Mouse (Mus musculus) frontal cortex, postnatal 14 days (tissue): ENCODE measurements at regions not wholly inside any gene's neighbourhood (a gene's known extent, or its start where the extent isn't known, plus 50 kb on each side); places are given as distances from the start of the nearest gene placed in this dataset.

ENCODE experiments used
- DNase-seq, 2 experiments: peaks; one replicate each; pipeline ENCODE4 v3.0.0; 2022; ENCODE audit warnings: low spot score in 2 of 2

- no peak for DNase-seq
Observed at GRCm38 (mm10) chr2:158909086-158909485, 114.5 kb downstream of the Dhx35 start.

- DNase-seq: no peak
Observed at GRCm38 (mm10) chr2:158910325-158910724, 115.7 kb downstream of the Dhx35 start.

GRCm38 (mm10) chr2:158911191-158911590 lies 116.6 kb downstream of the Dhx35 start:
- no peak for DNase-seq

GRCm38 (mm10) chr2:158912631-158913258 lies 118.1 kb downstream of the Dhx35 start:
- peak; percentile 19 to 33 for DNase-seq

- no peak for DNase-seq
Observed at GRCm38 (mm10) chr2:158917398-158917797, 122.8 kb downstream of the Dhx35 start.

- DNase-seq: no peak
Observed at GRCm38 (mm10) chr2:158918312-158918711, 123.7 kb downstream of the Dhx35 start.

- no peak for DNase-seq
Observed at GRCm38 (mm10) chr2:158921342-158922255, 127.0 kb downstream of the Dhx35 start.

GRCm38 (mm10) chr2:158922766-158923165 lies 128.2 kb downstream of the Dhx35 start:
- no peak for DNase-seq

GRCm38 (mm10) chr2:158929507-158929906 lies 134.9 kb downstream of the Dhx35 start:
- no peak for DNase-seq

GRCm38 (mm10) chr2:158937948-158938565 lies 143.4 kb downstream of the Dhx35 start:
- peak in 1 of 2 experiments; percentile 41 for DNase-seq

GRCm38 (mm10) chr2:158949418-158949817 lies 154.8 kb downstream of the Dhx35 start:
- DNase-seq: no peak

GRCm38 (mm10) chr2:158951061-158951460 lies 156.5 kb downstream of the Dhx35 start:
- no peak for DNase-seq

GRCm38 (mm10) chr2:158956888-158957287 lies 162.3 kb downstream of the Dhx35 start:
- DNase-seq: no peak

GRCm38 (mm10) chr2:158965003-158965665 lies 170.5 kb downstream of the Dhx35 start:
- peak; percentile 64 to 69 for DNase-seq

- DNase-seq: no peak
Observed at GRCm38 (mm10) chr2:158972178-158972577, 177.6 kb downstream of the Dhx35 start.

- no peak for DNase-seq
Observed at GRCm38 (mm10) chr2:158985529-158986148, 191.0 kb downstream of the Dhx35 start.

- no peak for DNase-seq
Observed at GRCm38 (mm10) chr2:159002481-159003186, 208.0 kb downstream of the Dhx35 start.

GRCm38 (mm10) chr2:159003187-159003497 lies 208.5 kb downstream of the Dhx35 start:
- no peak for DNase-seq

- DNase-seq: peak in 1 of 2 experiments; percentile 14
Observed at GRCm38 (mm10) chr2:159004417-159004816, 209.8 kb downstream of the Dhx35 start.

- DNase-seq: no peak
Observed at GRCm38 (mm10) chr2:159012725-159013124, 218.1 kb downstream of the Dhx35 start.

GRCm38 (mm10) chr2:159014553-159014952 lies 219.9 kb downstream of the Dhx35 start:
- no peak for DNase-seq
